Mouse (Mus musculus) limb, embryonic 15.5 days (tissue): ENCODE measurements around the gene Zmiz1. TPM values are rescaled to one million over a fixed set of nuclear protein-coding genes. Genes with fewer than 3 reads are reported as not detected.
A peak's percentile ranks its signal among the peaks of the same experiment; 100 is the strongest.

Experiments
- ATAC-seq: fragments of 200-750 bp; cut with Nextera tagmentation; 2 replicates; pipeline ENCODE4 v1.8.0; 2017; ENCODE audit warnings: low read depth, moderate TSS enrichment; ENCODE audit not compliant: insufficient number of reproducible peaks, low FRiP score, low TSS enrichment
- H3K27ac ChIP-seq: fragments of 300-500 bp; sonication (generic); 2 replicates; pipeline ENCODE4 v1.5.1; 2015; ENCODE audit warnings: moderate library complexity, mild to moderate bottlenecking, inconsistent platforms
- H3K27me3 ChIP-seq: fragments of 300-500 bp; sonication (generic); 2 replicates; pipeline ENCODE4 v1.6.1; 2015; ENCODE audit warnings: inconsistent platforms
- H3K36me3 ChIP-seq: fragments of 300-500 bp; sonication (generic); 2 replicates; pipeline ENCODE4 v1.6.1; 2015; ENCODE audit warnings: inconsistent platforms
- H3K4me1 ChIP-seq: fragments of 300-500 bp; sonication (generic); 2 replicates; pipeline ENCODE4 v1.6.1; 2015; ENCODE audit warnings: inconsistent platforms
- H3K4me2 ChIP-seq: fragments of 300-500 bp; sonication (generic); 2 replicates; pipeline ENCODE4 v1.6.1; 2015; ENCODE audit warnings: mild to moderate bottlenecking, inconsistent platforms
- H3K4me3 ChIP-seq: fragments of 300-500 bp; sonication (generic); 2 replicates; pipeline ENCODE4 v1.5.1; 2015; ENCODE audit warnings: mild to moderate bottlenecking, inconsistent platforms
- H3K9ac ChIP-seq: fragments of 300-500 bp; sonication (generic); 2 replicates; pipeline ENCODE4 v1.6.1; 2015; ENCODE audit warnings: inconsistent platforms
- H3K9me3 ChIP-seq: fragments of 300-500 bp; sonication (generic); 2 replicates; pipeline ENCODE4 v1.6.1; 2016; ENCODE audit warnings: inconsistent platforms
- WGBS: fragments of 180-500 bp; shearing (Covaris S2); methylation state at CpG from one replicate; pipeline ENCODE4 v1.1.7; 2015; 5-methylcytosine and 5-hydroxymethylcytosine counted together
- polyA plus RNA-seq: library from polyadenylated mRNA; unstranded; fragments of >200 nt; fragmentation: Nextera tagmentation; extraction: Ambion mirVana; gene quantifications from 2 replicates; pipeline ENCODE4 v1.2.1, GENCODE M21; 2015

Gene Zmiz1
- polyA plus RNA-seq, 1 experiment from 2014 or later: 50.5 TPM

GRCm38 (mm10) chr14:25619066-25619762 lies 160.2 kb downstream of the Zmiz1 start:
- no peak overlapping the region for H3K4me3 ChIP-seq
- peaks cover 27% of the 10 kb centered on the region for H3K36me3 ChIP-seq
- no peaks in the 10 kb centered on the region for H3K9me3 ChIP-seq
- peaks cover 40% of the 10 kb centered on the region for H3K4me1 ChIP-seq
- H3K4me2 ChIP-seq: no peak overlapping the region
- ATAC-seq: no peak
- WGBS: 80% methylated on average over 4 of the region's 4 CpGs
- no peaks in the 10 kb centered on the region for H3K27me3 ChIP-seq
- H3K9ac ChIP-seq: no peak overlapping the region
- H3K27ac ChIP-seq: no peak overlapping the region

GRCm38 (mm10) chr14:25620766-25621165 lies 161.8 kb downstream of the Zmiz1 start:
- ATAC-seq: no peak
- no peaks in the 10 kb centered on the region for H3K27me3 ChIP-seq
- H3K36me3 ChIP-seq: peaks cover 31% of the 10 kb centered on the region
- H3K27ac ChIP-seq: no peak overlapping the region
- no peak overlapping the region for H3K9ac ChIP-seq
- 63% methylated on average over 4 of the region's 4 CpGs for WGBS
- peaks cover 33% of the 10 kb centered on the region for H3K4me1 ChIP-seq
- no peaks in the 10 kb centered on the region for H3K9me3 ChIP-seq
- no peak overlapping the region for H3K4me3 ChIP-seq
- H3K4me2 ChIP-seq: no peak overlapping the region

GRCm38 (mm10) chr14:25623698-25624097 lies 164.7 kb downstream of the Zmiz1 start:
- ATAC-seq: no peak
- H3K4me3 ChIP-seq: no peak overlapping the region
- peaks cover 26% of the 10 kb centered on the region for H3K36me3 ChIP-seq
- no peak overlapping the region for H3K9ac ChIP-seq
- H3K4me1 ChIP-seq: peaks cover 49% of the 10 kb centered on the region
- 41% methylated on average over 7 of the region's 7 CpGs for WGBS
- no peak overlapping the region for H3K4me2 ChIP-seq
- H3K27me3 ChIP-seq: no peaks in the 10 kb centered on the region
- peak overlapping the region; percentile 5; the same call in 1 of the 2 replicates for H3K27ac ChIP-seq
- H3K9me3 ChIP-seq: no peaks in the 10 kb centered on the region

- WGBS: 80% methylated on average over 6 of the region's 6 CpGs
- H3K36me3 ChIP-seq: peaks cover 30% of the 10 kb centered on the region
Measured at GRCm38 (mm10) chr14:25624659-25625058, 165.7 kb downstream of the Zmiz1 start.

GRCm38 (mm10) chr14:25627599-25628255 lies 168.7 kb downstream of the Zmiz1 start:
- H3K4me2 ChIP-seq: no peak overlapping the region
- no peak overlapping the region for H3K4me3 ChIP-seq
- peak overlapping the region; percentile 54; the same call in 1 of the 2 replicates for H3K27ac ChIP-seq
- ATAC-seq: peak; percentile 45; the same call in 1 of the 2 replicates
- no peaks in the 10 kb centered on the region for H3K9me3 ChIP-seq
- H3K4me1 ChIP-seq: peaks cover 71% of the 10 kb centered on the region
- 70% methylated on average over 3 of the region's 3 CpGs for WGBS
- no peaks in the 10 kb centered on the region for H3K27me3 ChIP-seq
- H3K36me3 ChIP-seq: peaks cover 27% of the 10 kb centered on the region
- no peak overlapping the region for H3K9ac ChIP-seq

More at GRCm38 (mm10) chr14:25624659-25625058, 165.7 kb downstream of the Zmiz1 start:
- no peak for ATAC-seq
- Histone ChIP-seq H3K4me2 (no peak overlapping the region), H3K27me3 (no peaks in the 10 kb centered on the region), H3K9ac (no peak overlapping the region), H3K4me1 (peaks cover 57% of the 10 kb centered on the region), H3K4me3 (no peak overlapping the region), H3K27ac (0 out of 2 replicates have a peak overlapping the region, but pooled peaks have one; percentile 18), H3K9me3 (no peaks in the 10 kb centered on the region)

GRCm38 (mm10) chr14:25628448-25629099 lies 169.6 kb downstream of the Zmiz1 start:
- Histone ChIP-seq H3K27me3 (no peaks in the 10 kb centered on the region), H3K9ac (no peak overlapping the region), H3K4me2 (no peak overlapping the region), H3K4me1 (peaks cover 74% of the 10 kb centered on the region), H3K4me3 (no peak overlapping the region), H3K36me3 (peaks cover 27% of the 10 kb centered on the region), H3K27ac (peak overlapping the region; percentile 54; the same call in 1 of the 2 replicates), H3K9me3 (no peaks in the 10 kb centered on the region)
- 79% methylated on average over 5 of the region's 5 CpGs for WGBS
- ATAC-seq: no peak

GRCm38 (mm10) chr14:25629866-25630606 lies 171.1 kb downstream of the Zmiz1 start:
- no peak overlapping the region for H3K4me2 ChIP-seq
- no peak overlapping the region for H3K4me3 ChIP-seq
- no peak for ATAC-seq
- 86% methylated on average over 12 of the region's 12 CpGs for WGBS
- no peak overlapping the region for H3K9ac ChIP-seq
- 0 out of 2 replicates have a peak, but pooled peaks cover 15% of the 10 kb centered on the region for H3K36me3 ChIP-seq
- H3K4me1 ChIP-seq: peaks cover 73% of the 10 kb centered on the region
- H3K9me3 ChIP-seq: no peaks in the 10 kb centered on the region
- no peaks in the 10 kb centered on the region for H3K27me3 ChIP-seq
- peak overlapping the region; percentile 54 for H3K27ac ChIP-seq

- Histone ChIP-seq H3K4me3 (no peak overlapping the region), H3K36me3 (peaks cover 18% of the 10 kb centered on the region; the same call in 1 of the 2 replicates), H3K4me1 (peaks cover 74% of the 10 kb centered on the region), H3K4me2 (no peak overlapping the region), H3K9ac (no peak overlapping the region), H3K27ac (peak overlapping the region; percentile 54), H3K9me3 (no peaks in the 10 kb centered on the region), H3K27me3 (no peaks in the 10 kb centered on the region)
- no peak for ATAC-seq
- 75% methylated on average over 7 of the region's 7 CpGs for WGBS
Measured at GRCm38 (mm10) chr14:25630647-25631409, 171.8 kb downstream of the Zmiz1 start.

GRCm38 (mm10) chr14:25631481-25631880 lies 172.5 kb downstream of the Zmiz1 start:
- 85% methylated on average over 6 of the region's 6 CpGs for WGBS
- peaks cover 21% of the 10 kb centered on the region for H3K36me3 ChIP-seq

GRCm38 (mm10) chr14:25633539-25634300 lies 174.7 kb downstream of the Zmiz1 start:
- Histone ChIP-seq H3K27me3 (no peaks in the 10 kb centered on the region), H3K9me3 (no peaks in the 10 kb centered on the region), H3K27ac (peak overlapping the region; percentile 63), H3K4me3 (no peak overlapping the region), H3K9ac (no peak overlapping the region), H3K36me3 (peaks cover 43% of the 10 kb centered on the region), H3K4me1 (peaks cover 62% of the 10 kb centered on the region), H3K4me2 (no peak overlapping the region)
- ATAC-seq: no peak
- 69% methylated on average over 14 of the region's 14 CpGs for WGBS

More at GRCm38 (mm10) chr14:25631481-25631880, 172.5 kb downstream of the Zmiz1 start:
- no peak overlapping the region for H3K4me2 ChIP-seq
- no peaks in the 10 kb centered on the region for H3K9me3 ChIP-seq
- H3K4me1 ChIP-seq: peaks cover 75% of the 10 kb centered on the region
- no peak overlapping the region for H3K9ac ChIP-seq
- no peak for ATAC-seq
- H3K27me3 ChIP-seq: no peaks in the 10 kb centered on the region
- H3K27ac ChIP-seq: no peak overlapping the region
- no peak overlapping the region for H3K4me3 ChIP-seq
